Mouse (Mus musculus) retina, adult 2 months (tissue): ENCODE measurements around the gene Vmn2r61.

ENCODE experiments used
- DNase-seq: peaks from one replicate; pipeline ENCODE4 v3.0.0-alpha.2; 2012; ENCODE audit warnings: low read depth, low spot score

The Vmn2r61 gene

DNA sequence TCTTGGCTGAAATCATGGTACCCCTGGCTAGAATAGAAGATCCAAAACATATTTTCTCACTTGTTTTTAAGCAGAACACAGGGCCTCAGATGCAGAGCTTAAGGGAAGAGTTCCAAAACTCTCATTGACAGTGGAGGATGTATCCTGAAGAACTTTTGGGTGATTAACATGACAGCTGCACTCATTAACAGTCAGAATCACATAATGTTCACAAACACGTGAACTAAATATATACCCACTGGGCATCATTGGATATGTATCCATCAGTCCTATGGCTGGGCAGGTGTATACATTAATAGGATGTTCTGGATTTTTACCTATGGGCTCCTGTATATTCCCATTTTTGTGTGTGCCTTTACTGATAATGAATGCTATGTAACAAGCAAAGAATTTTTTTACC, at the start of gene Vmn2r61:
Vmn2r61 (plus strand) TSS at position 301 of the 400 bp plus-strand sequence.
- no peak for DNase-seq
